Mouse (Mus musculus) limb, embryonic 11.5 days (tissue): ENCODE data around the gene Dgkq. TPM values are rescaled to one million over a fixed set of nuclear protein-coding genes. Genes with fewer than 3 reads are reported as not detected.
A peak's percentile ranks its signal among the peaks of the same experiment; 100 is the strongest.

ENCODE experiments used
- ATAC-seq: fragments of 200-750 bp; cut with Nextera tagmentation; 2 replicates; pipeline ENCODE4 v1.8.0; 2017; ENCODE audit warnings: low read depth; ENCODE audit not compliant: insufficient number of reproducible peaks, low FRiP score, low TSS enrichment
- DNase-seq: peaks from one replicate; pipeline ENCODE4 v3.0.0-alpha.2; 2015; ENCODE audit warnings: low spot score
- H3K27ac ChIP-seq: fragments of 300-500 bp; sonication (generic); replicated peaks from 2 replicates; pipeline ENCODE4 v1.5.1; 2014; ENCODE audit warnings: low read depth, mild to moderate bottlenecking, low read length
- H3K27me3 ChIP-seq: fragments of 300-500 bp; sonication (generic); 2 replicates; pipeline ENCODE4 v1.6.1; 2014; ENCODE audit warnings: mild to moderate bottlenecking, low read length, mixed read lengths; ENCODE audit not compliant: control insufficient read depth, insufficient read depth
- H3K36me3 ChIP-seq: fragments of 300-500 bp; sonication (generic); 2 replicates; pipeline ENCODE4 v1.6.1; 2014; ENCODE audit warnings: mild to moderate bottlenecking, low read length, moderate library complexity, mixed read lengths; ENCODE audit not compliant: control insufficient read depth, insufficient read depth
- H3K4me1 ChIP-seq: fragments of 300-500 bp; sonication (generic); 2 replicates; pipeline ENCODE4 v1.6.1; 2014; ENCODE audit warnings: low read length, mixed read lengths; ENCODE audit not compliant: control insufficient read depth, insufficient read depth
- H3K4me2 ChIP-seq: fragments of 300-500 bp; sonication (generic); 2 replicates; pipeline ENCODE4 v1.6.1; 2014; ENCODE audit warnings: low read depth, mild to moderate bottlenecking, moderate library complexity; ENCODE audit not compliant: severe bottlenecking
- H3K4me3 ChIP-seq: fragments of 300-500 bp; sonication (generic); 2 replicates; pipeline ENCODE4 v1.5.1; 2014; ENCODE audit warnings: low read depth, low read length
- H3K9ac ChIP-seq: fragments of 300-500 bp; sonication (generic); 2 replicates; pipeline ENCODE4 v1.6.1; 2014; ENCODE audit warnings: mild to moderate bottlenecking, low read length
- H3K9me3 ChIP-seq: fragments of 300-500 bp; sonication (generic); 2 replicates; pipeline ENCODE4 v1.6.1; 2016; ENCODE audit warnings: low read length; ENCODE audit not compliant: control insufficient read depth
- WGBS: fragments of 180-500 bp; shearing (Covaris S2); extraction: QIAGEN DNeasy Blood & Tissue Kit; methylation state at CpG from one replicate; pipeline ENCODE4 v1.1.7; 2014; 5-methylcytosine and 5-hydroxymethylcytosine counted together
- polyA plus RNA-seq: library from polyadenylated mRNA; unstranded; fragments of >200 nt; fragmentation: Nextera tagmentation; extraction: Ambion mirVana; gene quantifications from 2 replicates; pipeline ENCODE4 v1.2.1, GENCODE M21; 2014

Dgkq gene
- polyA plus RNA-seq, 1 experiment from 2014 or later: 8.5 TPM

GRCm38 (mm10) chr5:108628891-108629633 is 40.4 kb downstream of the Dgkq start:
- Histone ChIP-seq H3K4me3 (peak overlapping the region; percentile 74), H3K36me3 (no peaks in the 10 kb centered on the region; the same call in 1 of the 2 replicates), H3K27ac (peak overlapping the region; percentile 60; the same call in 1 of the 2 replicates), H3K27me3 (no peaks in the 10 kb centered on the region), H3K9ac (peak overlapping the region; percentile 82), H3K4me2 (peak overlapping the region; percentile 91), H3K4me1 (peaks cover 5% of the 10 kb centered on the region; the same call in 1 of the 2 replicates), H3K9me3 (no peaks in the 10 kb centered on the region)
- WGBS: 2% methylated on average over 32 of the region's 32 CpGs
- DNase-seq (no peak), ATAC-seq (peak; percentile 78)

- H3K4me2 ChIP-seq: no peak overlapping the region
- no peak for ATAC-seq
- H3K27ac ChIP-seq: no peak overlapping the region
These were observed 43.3 kb downstream of the Dgkq start for GRCm38 (mm10) chr5:108626050-108626660.

GRCm38 (mm10) chr5:108621870-108622269 is 47.6 kb downstream of the Dgkq start:
- Histone ChIP-seq H3K9ac (no peak overlapping the region), H3K4me3 (no peak overlapping the region), H3K9me3 (no peaks in the 10 kb centered on the region), H3K27me3 (no peaks in the 10 kb centered on the region), H3K36me3 (peaks cover 2% of the 10 kb centered on the region; the same call in 1 of the 2 replicates), H3K27ac (no peak overlapping the region), H3K4me1 (no peaks in the 10 kb centered on the region), H3K4me2 (no peak overlapping the region)
- ATAC-seq (no peak), DNase-seq (no peak)
- 81% methylated on average over 2 of the region's 2 CpGs for WGBS

More at GRCm38 (mm10) chr5:108626050-108626660, 43.3 kb downstream of the Dgkq start:
- DNase-seq: no peak
- Histone ChIP-seq H3K9me3 (no peaks in the 10 kb centered on the region), H3K4me1 (peaks cover 5% of the 10 kb centered on the region; the same call in 1 of the 2 replicates), H3K4me3 (no peak overlapping the region), H3K36me3 (peaks cover 2% of the 10 kb centered on the region; the same call in 1 of the 2 replicates), H3K27me3 (no peaks in the 10 kb centered on the region), H3K9ac (no peak overlapping the region)
- WGBS: 85% methylated on average over 4 of the region's 4 CpGs

GRCm38 (mm10) chr5:108610426-108610825 is 59.0 kb downstream of the Dgkq start:
- peaks cover 27% of the 10 kb centered on the region for H3K36me3 ChIP-seq
- WGBS: 100% methylated on average over 1 of the region's 1 CpGs

GRCm38 (mm10) chr5:108602537-108602936 is 66.9 kb downstream of the Dgkq start:
- H3K4me1 ChIP-seq: no peaks in the 10 kb centered on the region
- no peak overlapping the region for H3K4me2 ChIP-seq
- ATAC-seq (no peak), DNase-seq (no peak)
- no peak overlapping the region for H3K9ac ChIP-seq
- WGBS: 95% methylated on average over 9 of the region's 9 CpGs
- H3K36me3 ChIP-seq: peaks cover 28% of the 10 kb centered on the region
- H3K4me3 ChIP-seq: no peak overlapping the region
- H3K27ac ChIP-seq: no peak overlapping the region
- no peaks in the 10 kb centered on the region for H3K27me3 ChIP-seq
- no peaks in the 10 kb centered on the region for H3K9me3 ChIP-seq

More at GRCm38 (mm10) chr5:108610426-108610825, 59.0 kb downstream of the Dgkq start:
- H3K4me3 ChIP-seq: no peak overlapping the region
- no peaks in the 10 kb centered on the region for H3K9me3 ChIP-seq
- no peaks in the 10 kb centered on the region for H3K4me1 ChIP-seq
- no peak for ATAC-seq
- no peak overlapping the region for H3K9ac ChIP-seq
- no peak overlapping the region for H3K27ac ChIP-seq
- DNase-seq: no peak
- no peak overlapping the region for H3K4me2 ChIP-seq
- no peaks in the 10 kb centered on the region for H3K27me3 ChIP-seq

GRCm38 (mm10) chr5:108599923-108600322 is 69.5 kb downstream of the Dgkq start:
- H3K36me3 ChIP-seq: peaks cover 19% of the 10 kb centered on the region
- no peaks in the 10 kb centered on the region for H3K4me1 ChIP-seq
- WGBS: 93% methylated on average over 1 of the region's 1 CpGs
- no peak for DNase-seq
- H3K9me3 ChIP-seq: no peaks in the 10 kb centered on the region
- no peaks in the 10 kb centered on the region for H3K27me3 ChIP-seq
- no peak for ATAC-seq
- H3K4me3 ChIP-seq: no peak overlapping the region
- H3K27ac ChIP-seq: no peak overlapping the region
- H3K4me2 ChIP-seq: no peak overlapping the region
- no peak overlapping the region for H3K9ac ChIP-seq

Other genes with a start within 250 kb of the Dgkq start
- gene Atp5k, start 235.2 kb downstream of the Dgkq start, polyA plus RNA-seq: 470 and 484 TPM in 2 replicates
- gene Mfsd7a, start 220.8 kb downstream of the Dgkq start, polyA plus RNA-seq: 0.15 and 0.31 TPM in 2 replicates
- 29.1 TPM in 2 replicates for gene Pcgf3, start 208.4 kb downstream of the Dgkq start, polyA plus RNA-seq
- 0.17 TPM in 1 of 2 replicates, not detected in the other for gene Cplx1, start 119.6 kb downstream of the Dgkq start, polyA plus RNA-seq
- gene Gak, start 39.9 kb downstream of the Dgkq start, polyA plus RNA-seq: 45.9 and 46.4 TPM in 2 replicates
- 16.5 and 18.3 TPM in 2 replicates for gene Tmem175, start 39.9 kb downstream of the Dgkq start, polyA plus RNA-seq
- 14.3 and 14.5 TPM in 2 replicates for gene Idua, start 9.3 kb downstream of the Dgkq start, polyA plus RNA-seq
- 0.55 and 0.84 TPM in 2 replicates for gene Slc26a1, start 5.9 kb upstream of the Dgkq start, polyA plus RNA-seq
- gene Fgfrl1, start 22.7 kb upstream of the Dgkq start, polyA plus RNA-seq: 38.1 and 46.0 TPM in 2 replicates
- 0.21 and 0.65 TPM in 2 replicates for gene Rnf212, start 105.3 kb upstream of the Dgkq start, polyA plus RNA-seq
- gene Tmed11, start 125.7 kb upstream of the Dgkq start, polyA plus RNA-seq: not detected in 2 replicates
- gene Vmn2r8, start 139.2 kb upstream of the Dgkq start, polyA plus RNA-seq: not detected in 2 replicates
- gene Vmn2r9, start 182.9 kb upstream of the Dgkq start, polyA plus RNA-seq: not detected in 2 replicates